Mouse (Mus musculus) liver, adult 2 months (tissue): ENCODE measurements at regions not wholly inside any gene's neighbourhood (a gene's known extent, or its start where the extent isn't known, plus 50 kb on each side); places are given as distances from the start of the nearest gene placed in this dataset.
A peak's percentile ranks its signal among the peaks of the same experiment; 100 is the strongest.

Experiments used
- DNase-seq: peaks from one replicate; pipeline ENCODE4 v3.0.0-alpha.2; 2011; ENCODE audit warnings: low read depth, low spot score; ENCODE audit errors: extremely low read depth
- H3K27ac ChIP-seq: fragments of 200-500 bp; replicated peaks from 2 replicates; pipeline ENCODE4 v1.5.1; 2012; ENCODE audit warnings: low read depth, mild to moderate bottlenecking, control low read depth, inconsistent platforms, low read length; ENCODE audit not compliant: insufficient read depth
- H3K27me3 ChIP-seq: fragments of 200-500 bp; 2 replicates; pipeline ENCODE4 v1.6.1; 2012; ENCODE audit warnings: mild to moderate bottlenecking, moderate library complexity, low read length, inconsistent platforms; ENCODE audit not compliant: control insufficient read depth, insufficient read depth
- H3K36me3 ChIP-seq: fragments of 200-500 bp; 2 replicates; pipeline ENCODE4 v1.6.1; 2012; ENCODE audit warnings: low read length, inconsistent platforms; ENCODE audit not compliant: control insufficient read depth, insufficient read depth
- H3K4me1 ChIP-seq: fragments of 200-500 bp; 2 replicates; pipeline ENCODE4 v1.6.1; 2011; ENCODE audit warnings: low read length; ENCODE audit not compliant: control insufficient read depth, insufficient read depth
- H3K4me3 ChIP-seq: fragments of 200-500 bp; 2 replicates; pipeline ENCODE4 v1.5.1; 2011; ENCODE audit warnings: low read depth, mild to moderate bottlenecking, control low read depth, low read length, moderate library complexity; ENCODE audit not compliant: insufficient read depth
- H3K79me2 ChIP-seq: fragments of 200-500 bp; 2 replicates; pipeline ENCODE4 v1.6.1; 2012; ENCODE audit warnings: inconsistent platforms, mild to moderate bottlenecking, low read length, moderate library complexity; ENCODE audit not compliant: control insufficient read depth, insufficient read depth
- H3K9ac ChIP-seq: fragments of 200-500 bp; 2 replicates; pipeline ENCODE4 v1.6.1; 2012; ENCODE audit warnings: low read depth, mild to moderate bottlenecking, control low read depth, inconsistent platforms, low read length
- CTCF ChIP-seq: fragments of 200-500 bp; IDR thresholded peaks from 2 replicates; pipeline ENCODE4 v1.5.1; 2011; ENCODE audit warnings: low read depth, low read length, control low read depth
- POLR2A ChIP-seq: fragments of 200-500 bp; IDR thresholded peaks from 2 replicates; pipeline ENCODE4 v1.6.1; 2011; ENCODE audit warnings: low read length, control low read depth; ENCODE audit not compliant: insufficient read depth; ENCODE audit errors: extremely low read depth
- WGBS: fragments of 180-500 bp; shearing (Covaris S2); methylation state at CpG from one replicate; pipeline ENCODE4 v1.1.7; 2018; 5-methylcytosine and 5-hydroxymethylcytosine counted together

DNA sequence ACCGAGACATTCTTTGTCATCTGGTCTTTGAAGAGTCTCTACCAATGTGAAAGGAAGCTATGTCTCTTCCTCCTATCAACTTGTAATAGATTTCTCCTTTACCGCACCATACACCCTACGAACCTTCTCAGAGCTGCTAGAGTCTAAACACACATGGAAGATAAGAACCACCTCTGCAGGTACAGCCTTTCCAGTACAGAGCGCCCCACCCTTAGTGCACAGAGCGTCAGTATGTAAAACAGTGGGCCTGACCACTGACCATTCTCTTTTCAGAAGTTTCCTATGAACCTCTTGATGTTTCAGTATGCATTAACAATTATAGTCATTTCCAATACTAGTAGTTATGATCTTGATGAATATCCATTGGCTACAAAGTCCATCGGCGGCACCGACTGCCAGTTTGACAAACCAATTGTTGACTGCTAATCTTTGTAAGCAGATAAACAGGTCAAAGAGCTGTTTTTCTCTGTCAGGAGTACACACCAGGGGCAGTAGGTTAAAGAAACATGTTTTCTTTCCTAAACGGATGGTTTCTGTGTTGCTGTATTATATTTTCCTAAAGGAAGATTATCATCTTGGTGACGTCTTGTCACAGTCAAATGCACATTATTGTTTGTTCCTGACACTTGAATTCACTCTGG lies 50.1 kb upstream of the Crot start:
- no peaks in the 10 kb centered on the region for H3K27me3 ChIP-seq
- H3K79me2 ChIP-seq, result no peaks in the 10 kb centered on the region
- H3K27ac ChIP-seq, result peak overlapping the region; percentile 95
- no peaks in the 10 kb centered on the region for H3K36me3 ChIP-seq
- 35% methylated on average over 10 of the region's 10 CpGs for WGBS
- no peak for TF ChIP-seq CTCF
- no peak for TF ChIP-seq POLR2A
- peak overlapping the region; percentile 58; the same call in 1 of the 2 replicates for H3K9ac ChIP-seq
- H3K4me1 ChIP-seq, result peaks cover 22% of the 10 kb centered on the region
- peak; percentile 91 for DNase-seq
- no peak overlapping the region for H3K4me3 ChIP-seq
